Mouse (Mus musculus) liver, postnatal 0 days (tissue): ENCODE measurements around the gene Gm17584. TPM values are rescaled to one million over a fixed set of nuclear protein-coding genes. Genes with fewer than 3 reads are reported as not detected.
"Not testable (repeated sequence)": the region's sequence is repeated elsewhere in the genome, so short reads cannot be mapped to it uniquely, and the experiment has no call there.

ENCODE experiments used
- ATAC-seq: fragments of 200-750 bp; cut with Nextera tagmentation; 2 replicates; pipeline ENCODE4 v1.8.0; 2017; ENCODE audit warnings: mild to moderate bottlenecking, moderate library complexity
- DNase-seq: peaks from one replicate; pipeline ENCODE4 v3.0.0-alpha.2; 2016
- H3K27ac ChIP-seq: fragments of 300-500 bp; sonication (generic); 2 replicates; pipeline ENCODE4 v1.5.1; 2014; ENCODE audit warnings: antibody characterized with exemption, moderate library complexity, mild to moderate bottlenecking, low read depth
- H3K27me3 ChIP-seq: fragments of 300-500 bp; sonication (generic); 2 replicates; pipeline ENCODE4 v1.6.1; 2014; ENCODE audit warnings: low read length, control low read depth, mixed read lengths; ENCODE audit not compliant: insufficient read depth
- H3K36me3 ChIP-seq: fragments of 300-500 bp; sonication (generic); replicated peaks from 2 replicates; pipeline ENCODE4 v1.6.1; 2014; ENCODE audit warnings: mild to moderate bottlenecking, control low read depth, low read length, moderate library complexity, mixed read lengths; ENCODE audit not compliant: insufficient read depth
- H3K4me1 ChIP-seq: fragments of 300-500 bp; sonication (generic); 2 replicates; pipeline ENCODE4 v1.6.1; 2014; ENCODE audit warnings: antibody characterized with exemption, mild to moderate bottlenecking, control low read depth; ENCODE audit not compliant: insufficient read depth
- H3K4me2 ChIP-seq: fragments of 300-500 bp; sonication (generic); 2 replicates; pipeline ENCODE4 v1.6.1; 2014; ENCODE audit warnings: low read depth, mild to moderate bottlenecking, low read length, moderate library complexity, mixed read lengths
- H3K4me3 ChIP-seq: fragments of 300-500 bp; sonication (generic); 2 replicates; pipeline ENCODE4 v1.5.1; 2014; ENCODE audit warnings: low read depth, low read length
- H3K9ac ChIP-seq: fragments of 300-500 bp; sonication (generic); replicated peaks from 2 replicates; pipeline ENCODE4 v1.6.1; 2014; ENCODE audit warnings: mild to moderate bottlenecking, moderate library complexity
- H3K9me3 ChIP-seq: fragments of 300-500 bp; sonication (generic); 2 replicates; pipeline ENCODE4 v1.6.1; 2016; ENCODE audit warnings: mild to moderate bottlenecking, control low read depth, low read length, mixed read lengths
- WGBS: fragments of 180-500 bp; shearing (Covaris S2); extraction: QIAGEN DNeasy Blood & Tissue Kit; methylation state at CpG from one replicate; pipeline ENCODE4 v1.1.7; 2014; ENCODE audit not compliant: insufficient replicate concordance; 5-methylcytosine and 5-hydroxymethylcytosine counted together
- polyA plus RNA-seq: library from polyadenylated mRNA; unstranded; fragments of >200 nt; fragmentation: Nextera tagmentation; extraction: Ambion mirVana; gene quantifications from 2 replicates; pipeline ENCODE4 v1.2.1, GENCODE M21; 2015

Gm17584 gene
- polyA plus RNA-seq, result not detected in 2 replicates

- not testable (repeated sequence) for H3K27me3 ChIP-seq, H3K9ac ChIP-seq, H3K4me3 ChIP-seq, DNase-seq, H3K27ac ChIP-seq, H3K4me2 ChIP-seq, H3K9me3 ChIP-seq, H3K4me1 ChIP-seq, ATAC-seq, H3K36me3 ChIP-seq
- WGBS, result no CpG with 5 or more reads among the region's 4 CpGs
Measured at GRCm38 (mm10) chrX:124500263-124500662, at the start of gene Gm17584. TSS of gene Gm17584 (plus strand) at chrX:124500563.

Other genes starting within 250 kb of the Gm17584 start
- not detected in 2 replicates for gene Gm17469, start 129.3 kb downstream of the Gm17584 start, polyA plus RNA-seq